Mouse (Mus musculus) forebrain, embryonic 15.5 days (tissue): ENCODE measurements at regions not wholly inside any gene's neighbourhood (a gene's known extent, or its start where the extent isn't known, plus 50 kb on each side); places are given as distances from the start of the nearest gene placed in this dataset.

Experiments used
- ATAC-seq: fragments of 200-750 bp; cut with Nextera tagmentation; replicated peaks from 2 replicates; pipeline ENCODE4 v1.8.0; 2017; ENCODE audit warnings: mild to moderate bottlenecking, moderate TSS enrichment, moderate library complexity
- H3K27ac ChIP-seq: fragments of 300-500 bp; sonication (generic); replicated peaks from 2 replicates; pipeline ENCODE4 v1.5.1; 2015; ENCODE audit warnings: mild to moderate bottlenecking, inconsistent platforms
- H3K27me3 ChIP-seq: fragments of 300-500 bp; sonication (generic); 2 replicates; pipeline ENCODE4 v1.6.1; 2015; ENCODE audit warnings: inconsistent platforms
- H3K36me3 ChIP-seq: fragments of 300-500 bp; sonication (generic); 2 replicates; pipeline ENCODE4 v1.6.1; 2015; ENCODE audit warnings: mild to moderate bottlenecking, inconsistent platforms
- H3K4me1 ChIP-seq: fragments of 300-500 bp; sonication (generic); 2 replicates; pipeline ENCODE4 v1.6.1; 2015; ENCODE audit warnings: inconsistent platforms
- H3K4me2 ChIP-seq: fragments of 300-500 bp; sonication (generic); replicated peaks from 2 replicates; pipeline ENCODE4 v1.6.1; 2015; ENCODE audit warnings: mild to moderate bottlenecking, inconsistent platforms
- H3K4me3 ChIP-seq: fragments of 300-500 bp; sonication (generic); 2 replicates; pipeline ENCODE4 v1.5.1; 2015; ENCODE audit warnings: mild to moderate bottlenecking, inconsistent platforms
- H3K9ac ChIP-seq: fragments of 300-500 bp; sonication (generic); replicated peaks from 2 replicates; pipeline ENCODE4 v1.6.1; 2015; ENCODE audit warnings: mild to moderate bottlenecking, inconsistent platforms
- H3K9me3 ChIP-seq: fragments of 300-500 bp; sonication (generic); 2 replicates; pipeline ENCODE4 v1.6.1; 2016; ENCODE audit warnings: inconsistent platforms
- WGBS: fragments of 180-500 bp; shearing (Covaris S2); methylation state at CpG from one replicate; pipeline ENCODE4 v1.1.7; 2015; ENCODE audit warnings: mixed read lengths; 5-methylcytosine and 5-hydroxymethylcytosine counted together

DNA sequence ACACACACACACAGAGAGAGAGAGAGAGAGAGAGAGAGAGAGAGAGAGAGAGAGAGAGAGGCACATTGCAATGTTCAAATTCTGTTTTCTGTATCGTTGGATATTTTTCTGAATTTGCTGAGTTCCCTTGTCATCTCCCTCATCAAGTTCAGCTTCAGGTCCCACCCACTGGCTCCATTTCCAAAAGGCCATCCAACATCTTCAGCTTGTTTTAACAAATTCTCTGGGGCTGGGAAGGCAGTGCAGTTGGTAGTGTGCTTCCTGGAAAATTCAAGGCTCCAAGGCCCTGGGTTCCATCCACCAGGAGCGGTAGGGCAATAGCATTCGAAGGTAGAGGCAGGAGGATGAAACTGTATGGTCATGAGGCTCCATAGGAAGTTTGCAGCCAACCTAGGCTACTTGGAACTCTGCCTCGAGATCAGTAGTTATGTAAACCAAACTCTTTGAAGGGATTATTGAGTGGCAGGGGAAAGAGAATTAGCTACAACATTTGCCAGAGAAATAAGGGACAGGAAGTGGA, 105.9 kb downstream of the Polr2m start:
- 76% methylated on average over 4 of the region's 4 CpGs for WGBS
- H3K27me3 ChIP-seq, result no peaks in the 10 kb centered on the region
- no peak overlapping the region for H3K4me3 ChIP-seq
- no peak for ATAC-seq
- no peak overlapping the region for H3K9ac ChIP-seq
- no peaks in the 10 kb centered on the region for H3K4me1 ChIP-seq
- H3K9me3 ChIP-seq, result no peaks in the 10 kb centered on the region
- no peak overlapping the region for H3K27ac ChIP-seq
- no peak overlapping the region for H3K4me2 ChIP-seq
- no peaks in the 10 kb centered on the region for H3K36me3 ChIP-seq

DNA sequence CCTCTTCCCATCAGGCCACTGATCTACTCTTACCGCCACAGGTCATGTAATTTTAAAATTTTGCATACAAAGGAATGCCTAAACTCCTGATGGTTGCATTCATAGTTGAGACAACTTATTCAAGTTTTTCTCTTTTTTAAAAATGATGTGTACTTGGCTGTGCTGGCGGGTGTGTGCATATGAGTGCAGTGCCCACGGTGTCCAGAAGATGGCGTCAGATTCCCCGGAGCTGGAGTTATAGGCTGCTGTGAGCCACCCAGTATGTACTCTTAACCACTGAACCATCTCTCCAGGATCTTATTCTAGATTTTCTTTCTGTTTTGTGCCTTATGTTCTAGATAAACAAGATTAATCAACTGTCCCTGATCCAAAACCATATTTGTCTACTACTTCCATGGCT, 116.0 kb downstream of the Polr2m start:
- Histone ChIP-seq H3K27me3 (no peaks in the 10 kb centered on the region), H3K4me1 (no peaks in the 10 kb centered on the region), H3K36me3 (no peaks in the 10 kb centered on the region), H3K9ac (no peak overlapping the region), H3K4me2 (no peak overlapping the region), H3K27ac (no peak overlapping the region), H3K9me3 (no peaks in the 10 kb centered on the region), H3K4me3 (no peak overlapping the region)
- 89% methylated on average over 5 of the region's 5 CpGs for WGBS
- no peak for ATAC-seq

DNA sequence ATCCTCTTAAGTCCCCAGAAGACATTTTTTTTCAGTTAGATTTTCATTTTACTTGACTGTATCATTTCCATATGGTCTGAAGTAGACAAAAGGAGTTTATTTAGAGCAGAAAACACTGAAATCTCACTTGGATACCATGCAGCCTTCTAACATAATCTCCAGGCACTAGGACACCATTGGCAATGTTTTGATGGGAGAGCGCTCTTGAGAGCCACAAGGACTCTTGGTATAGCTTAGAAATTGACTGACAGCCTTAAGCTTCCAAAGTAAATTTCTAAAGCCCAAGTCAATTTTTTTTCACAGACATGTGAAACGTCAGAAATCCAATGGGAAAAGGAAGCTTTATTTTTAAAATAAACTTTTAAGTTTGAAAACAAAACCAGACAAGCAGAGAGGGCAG, 116.5 kb downstream of the Polr2m start:
- H3K4me2 ChIP-seq, result no peak overlapping the region
- H3K36me3 ChIP-seq, result no peaks in the 10 kb centered on the region
- H3K4me1 ChIP-seq, result no peaks in the 10 kb centered on the region
- H3K9ac ChIP-seq, result no peak overlapping the region
- H3K27me3 ChIP-seq, result no peaks in the 10 kb centered on the region
- no peak overlapping the region for H3K27ac ChIP-seq
- no peaks in the 10 kb centered on the region for H3K9me3 ChIP-seq
- ATAC-seq, result no peak
- WGBS, result 85% methylated on average over 2 of the region's 2 CpGs
- H3K4me3 ChIP-seq, result no peak overlapping the region

DNA sequence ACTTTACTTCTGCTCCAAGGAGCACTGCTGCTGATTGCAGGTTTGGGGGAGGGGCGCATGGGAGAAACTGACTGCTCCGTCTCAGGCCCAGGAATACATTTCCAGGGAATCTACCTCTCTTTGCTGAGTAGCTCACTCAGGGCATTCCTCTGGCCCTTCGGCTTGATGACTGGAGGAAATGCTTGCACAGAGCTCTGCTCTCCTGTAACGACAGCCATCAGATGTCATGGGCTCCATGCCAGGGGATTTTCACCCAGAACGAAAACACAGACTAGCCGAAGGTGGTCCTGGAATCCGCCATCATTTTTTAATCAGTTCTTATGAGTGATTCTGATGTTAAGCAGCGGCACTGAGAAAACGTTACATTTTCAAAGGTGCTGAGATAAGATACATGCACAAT, 119.2 kb downstream of the Polr2m start:
- Histone ChIP-seq H3K9ac (no peak overlapping the region), H3K36me3 (no peaks in the 10 kb centered on the region), H3K27ac (no peak overlapping the region), H3K4me1 (no peaks in the 10 kb centered on the region; the same call in 1 of the 2 replicates), H3K4me2 (no peak overlapping the region), H3K4me3 (no peak overlapping the region), H3K27me3 (no peaks in the 10 kb centered on the region), H3K9me3 (no peaks in the 10 kb centered on the region)
- no peak for ATAC-seq
- 58% methylated on average over 9 of the region's 9 CpGs for WGBS

DNA sequence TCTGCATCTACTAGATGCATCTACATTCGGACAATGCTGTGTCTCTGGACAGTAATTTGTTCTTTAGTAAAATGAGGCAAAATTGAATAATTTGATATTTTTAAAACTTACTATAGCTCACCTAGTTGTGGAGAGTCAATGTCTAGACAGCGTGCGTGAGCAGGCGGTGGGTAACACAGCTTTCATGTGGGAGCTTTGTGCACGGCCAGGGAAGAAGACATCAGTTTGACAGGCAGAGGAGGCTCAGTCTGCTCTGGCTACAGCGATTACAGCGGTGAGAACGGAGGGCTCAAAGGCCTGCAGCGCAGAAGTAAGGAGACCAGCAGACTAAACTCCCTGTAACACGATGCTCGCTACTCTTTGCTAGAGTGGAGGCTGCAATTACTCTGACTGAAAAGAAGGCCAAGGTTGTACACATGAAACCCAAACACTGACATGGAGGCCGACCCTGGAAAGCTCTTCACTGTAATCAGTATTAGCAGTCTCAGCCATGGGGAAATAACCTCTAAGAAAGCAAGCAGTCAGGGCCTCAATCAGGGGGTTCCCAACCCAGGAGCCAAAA, 120.5 kb downstream of the Polr2m start:
- Histone ChIP-seq H3K4me2 (no peak overlapping the region), H3K27me3 (no peaks in the 10 kb centered on the region), H3K9me3 (no peaks in the 10 kb centered on the region), H3K36me3 (no peaks in the 10 kb centered on the region), H3K9ac (no peak overlapping the region), H3K27ac (no peak overlapping the region), H3K4me3 (no peak overlapping the region), H3K4me1 (no peaks in the 10 kb centered on the region; the same call in 1 of the 2 replicates)
- ATAC-seq, result no peak
- 65% methylated on average over 12 of the region's 12 CpGs for WGBS

DNA sequence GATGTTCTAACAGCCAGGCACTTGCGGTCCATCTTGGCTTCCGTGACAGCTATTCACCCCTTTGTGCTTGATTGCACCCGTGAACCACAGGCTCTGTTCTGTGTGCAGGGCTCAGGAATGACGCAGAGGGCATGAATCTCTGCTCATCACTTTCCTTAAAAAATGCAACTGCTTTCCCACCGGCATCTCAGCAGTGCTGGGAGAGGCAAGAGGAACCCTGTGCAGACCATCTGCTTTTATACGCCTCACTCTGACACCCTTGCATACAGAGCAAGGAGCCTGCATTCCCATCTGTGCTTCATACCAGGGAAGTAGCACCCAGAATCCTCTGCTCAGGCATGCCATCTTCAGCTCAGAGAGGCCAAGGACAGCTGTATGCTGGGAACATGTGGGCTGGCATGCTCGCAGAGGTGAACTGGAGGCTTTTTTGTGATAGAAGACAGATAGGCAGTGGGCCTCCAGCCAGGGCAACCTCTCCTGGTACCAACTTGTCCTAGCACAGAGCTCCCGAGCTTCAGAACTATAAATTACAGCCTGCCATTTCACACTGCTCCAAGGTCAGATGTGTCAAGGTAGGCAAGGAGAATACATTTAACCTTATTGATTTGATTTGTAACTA, 121.6 kb downstream of the Polr2m start:
- no peaks in the 10 kb centered on the region for H3K9me3 ChIP-seq
- no peak overlapping the region for H3K9ac ChIP-seq
- no peaks in the 10 kb centered on the region; the same call in 1 of the 2 replicates for H3K4me1 ChIP-seq
- H3K36me3 ChIP-seq, result no peaks in the 10 kb centered on the region
- H3K27ac ChIP-seq, result peak overlapping the region; percentile 34
- WGBS, result 72% methylated on average over 8 of the region's 8 CpGs
- no peak overlapping the region for H3K4me2 ChIP-seq
- H3K4me3 ChIP-seq, result no peak overlapping the region
- H3K27me3 ChIP-seq, result no peaks in the 10 kb centered on the region
- ATAC-seq, result peak; percentile 77

DNA sequence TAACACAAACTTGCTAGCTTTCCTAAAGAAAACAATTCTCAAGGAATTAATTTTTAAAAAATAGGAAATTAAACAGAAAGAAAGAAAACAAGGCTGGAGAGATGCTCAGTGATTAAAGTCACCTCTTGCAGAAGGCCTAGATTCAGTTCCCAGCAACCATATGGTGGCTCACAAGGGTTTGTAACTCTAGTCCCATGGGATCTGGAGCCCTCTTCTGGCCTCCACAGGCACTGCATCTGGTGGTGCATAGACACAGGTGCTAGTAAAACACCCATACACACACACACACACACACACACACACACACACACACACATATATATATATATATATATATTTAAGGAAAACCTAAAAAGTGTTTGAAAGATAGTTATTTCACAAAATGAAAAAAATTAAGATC, 123.3 kb downstream of the Polr2m start:
- ATAC-seq, result no peak
- Histone ChIP-seq H3K27ac (no peak overlapping the region), H3K4me2 (no peak overlapping the region), H3K4me1 (no peaks in the 10 kb centered on the region; the same call in 1 of the 2 replicates), H3K27me3 (no peaks in the 10 kb centered on the region), H3K9me3 (no peaks in the 10 kb centered on the region), H3K9ac (no peak overlapping the region), H3K4me3 (no peak overlapping the region), H3K36me3 (no peaks in the 10 kb centered on the region)

DNA sequence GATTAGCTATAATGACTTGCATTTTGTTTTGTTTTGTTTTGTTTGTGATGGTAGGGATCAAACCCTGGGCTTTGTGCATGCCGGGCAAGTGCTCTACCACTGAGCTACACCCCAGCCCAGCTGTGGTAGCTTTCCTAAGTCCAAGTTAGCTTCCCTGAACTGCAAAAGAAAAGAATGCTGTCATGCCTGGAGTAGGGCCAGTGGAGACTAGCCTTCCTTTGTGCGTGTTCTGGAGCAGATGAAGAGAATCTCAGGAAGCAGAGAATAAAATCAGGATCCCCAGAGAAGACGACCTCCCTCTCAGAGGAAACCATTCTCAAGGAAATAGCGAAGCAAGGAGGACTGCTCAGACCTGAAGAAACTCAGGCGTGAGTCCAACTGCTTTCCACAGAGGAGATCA, 123.8 kb downstream of the Polr2m start:
- no peak overlapping the region for H3K27ac ChIP-seq
- H3K9me3 ChIP-seq, result no peaks in the 10 kb centered on the region
- 52% methylated on average over 5 of the region's 5 CpGs for WGBS
- no peaks in the 10 kb centered on the region for H3K27me3 ChIP-seq
- no peaks in the 10 kb centered on the region for H3K36me3 ChIP-seq
- no peaks in the 10 kb centered on the region; the same call in 1 of the 2 replicates for H3K4me1 ChIP-seq
- H3K4me3 ChIP-seq, result no peak overlapping the region
- no peak overlapping the region for H3K4me2 ChIP-seq
- no peak for ATAC-seq
- no peak overlapping the region for H3K9ac ChIP-seq

DNA sequence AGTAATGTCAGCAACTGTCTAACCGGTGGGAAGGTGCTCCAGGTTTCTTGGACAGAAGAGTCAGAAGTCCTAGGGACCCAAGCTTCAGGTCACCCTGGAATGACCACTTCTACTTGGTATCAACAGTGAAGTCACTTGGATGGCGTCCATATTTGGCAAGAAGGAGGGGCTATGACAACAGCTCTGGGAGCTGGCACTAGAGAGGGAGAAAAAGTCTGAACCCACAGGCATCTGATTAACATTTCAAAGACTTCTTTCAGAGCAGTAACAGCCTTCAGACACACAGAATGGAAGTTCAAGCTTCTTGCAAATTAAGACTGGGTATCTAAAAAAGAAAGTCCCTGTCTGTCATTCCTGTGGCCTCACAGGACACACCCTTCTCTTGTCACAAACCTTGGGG, 124.4 kb downstream of the Polr2m start:
- Histone ChIP-seq H3K4me1 (no peaks in the 10 kb centered on the region; the same call in 1 of the 2 replicates), H3K9ac (no peak overlapping the region), H3K4me2 (no peak overlapping the region), H3K27ac (no peak overlapping the region), H3K9me3 (no peaks in the 10 kb centered on the region), H3K4me3 (no peak overlapping the region), H3K27me3 (no peaks in the 10 kb centered on the region), H3K36me3 (no peaks in the 10 kb centered on the region)
- WGBS, result 49% methylated on average over 2 of the region's 2 CpGs
- no peak for ATAC-seq

DNA sequence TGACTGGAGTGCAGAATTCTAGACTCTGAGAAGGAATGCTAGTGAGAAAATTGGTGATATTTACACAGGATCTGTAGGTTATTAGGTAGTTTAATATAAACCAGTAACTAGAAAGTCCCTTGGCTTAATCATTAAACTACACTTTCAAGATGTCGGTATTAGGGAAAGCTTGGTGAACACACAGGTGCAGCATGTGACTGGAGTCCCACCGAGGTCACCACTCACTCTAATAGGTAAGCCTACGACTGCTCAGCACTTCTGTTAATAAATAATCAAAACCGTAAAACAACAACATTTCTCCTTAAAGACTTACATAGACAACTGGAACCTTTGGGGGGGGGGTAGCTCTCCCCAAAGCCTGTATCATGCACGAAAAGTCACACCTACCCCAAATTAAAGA, 125.1 kb downstream of the Polr2m start:
- Histone ChIP-seq H3K4me1 (no peaks in the 10 kb centered on the region; the same call in 1 of the 2 replicates), H3K27ac (no peak overlapping the region), H3K27me3 (no peaks in the 10 kb centered on the region), H3K9ac (no peak overlapping the region), H3K9me3 (no peaks in the 10 kb centered on the region), H3K4me2 (no peak overlapping the region), H3K4me3 (no peak overlapping the region), H3K36me3 (no peaks in the 10 kb centered on the region)
- WGBS, result 93% methylated on average over 5 of the region's 5 CpGs
- no peak for ATAC-seq

DNA sequence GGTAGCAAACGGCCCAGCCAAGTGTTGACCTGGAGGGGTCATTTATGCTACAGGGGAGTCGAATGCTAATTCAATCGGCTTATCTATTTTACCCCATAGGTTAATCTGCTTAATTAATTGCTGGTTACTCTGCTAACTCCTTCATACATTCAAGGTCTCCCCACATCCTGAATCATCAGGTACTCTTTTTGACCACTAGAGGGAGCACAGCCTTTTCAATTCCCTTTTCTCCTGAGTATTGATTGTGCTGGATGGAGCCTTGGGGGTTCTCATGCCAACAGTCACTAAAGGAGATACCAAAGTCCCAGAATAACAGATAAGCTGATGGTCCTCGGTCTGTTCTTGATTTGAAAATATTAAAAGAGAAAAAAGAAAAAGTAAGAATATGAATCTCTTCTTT, 126.8 kb downstream of the Polr2m start:
- no peak for ATAC-seq
- H3K36me3 ChIP-seq, result no peaks in the 10 kb centered on the region
- H3K27ac ChIP-seq, result no peak overlapping the region
- H3K4me1 ChIP-seq, result no peaks in the 10 kb centered on the region; the same call in 1 of the 2 replicates
- no peaks in the 10 kb centered on the region for H3K9me3 ChIP-seq
- H3K4me2 ChIP-seq, result no peak overlapping the region
- H3K27me3 ChIP-seq, result no peaks in the 10 kb centered on the region
- H3K4me3 ChIP-seq, result no peak overlapping the region
- no peak overlapping the region for H3K9ac ChIP-seq
- WGBS, result 31% methylated on average over 4 of the region's 4 CpGs

DNA sequence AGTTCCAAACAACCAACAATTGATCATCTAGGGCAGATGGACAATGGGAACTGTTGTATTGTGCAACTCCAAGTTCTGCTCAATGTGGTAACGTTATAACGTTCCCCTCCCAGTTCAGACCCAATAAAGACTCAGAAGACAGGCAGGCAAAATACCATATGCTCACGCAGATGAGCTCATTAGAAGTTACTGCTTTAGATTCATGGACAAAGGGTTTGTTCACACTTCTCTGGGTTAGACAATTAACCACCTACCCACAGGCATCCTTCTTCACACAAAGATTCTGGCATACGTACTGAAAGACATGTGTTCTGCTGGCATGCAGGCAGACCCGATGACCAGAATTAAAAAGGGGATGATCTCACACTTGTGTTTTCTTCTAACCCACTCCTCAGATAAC, 130.0 kb downstream of the Polr2m start:
- no peak overlapping the region for H3K9ac ChIP-seq
- no peaks in the 10 kb centered on the region for H3K9me3 ChIP-seq
- ATAC-seq, result peak; percentile 35; the same call in 1 of the 2 replicates
- H3K36me3 ChIP-seq, result no peaks in the 10 kb centered on the region
- H3K4me2 ChIP-seq, result no peak overlapping the region
- 31% methylated on average over 5 of the region's 5 CpGs for WGBS
- H3K4me1 ChIP-seq, result no peaks in the 10 kb centered on the region
- no peak overlapping the region for H3K4me3 ChIP-seq
- H3K27ac ChIP-seq, result no peak overlapping the region
- no peaks in the 10 kb centered on the region for H3K27me3 ChIP-seq
